ENCODE assay signal across 26 mouse cellular contexts in genomic region chr10:89791870-89792269, GRCm38 (mm10). TPM values are rescaled to one million over a fixed set of nuclear protein-coding genes. Genes with fewer than 3 reads are reported as not detected.
DNase-seq lines count a peak whose midpoint lies in the region; ATAC-seq lines count a peak whose summit lies in the region.
"Had no signal": no experiment of that assay in that cellular context is flagged by ENCODE, and none has a peak within 500 bp of the region (broad histone marks: within the 10 kb centered on the region; RNA-seq: fewer than 3 reads in every experiment).

No protein-coding gene starts in this region.

- H3K4me3 ChIP-seq in liver, embryonic 16.5 days (ENCODE audit: low read depth, low read length) = no peak overlapping the region
- no peak overlapping the region for H3K4me3 ChIP-seq in kidney, embryonic 14.5 days (ENCODE audit: low read length)
- H3K4me3 ChIP-seq: forebrain, embryonic 10.5 days; hindbrain, embryonic 13.5 days; limb, embryonic 13.5 days; midbrain, embryonic 10.5 days; stomach, embryonic 15.5 days had no signal

- H3K4me1 ChIP-seq in liver, embryonic 16.5 days (ENCODE audit: control insufficient read depth, low read depth, low read length) = no peaks in the 10 kb centered on the region
- no peaks in the 10 kb centered on the region for H3K4me1 ChIP-seq in kidney, embryonic 14.5 days (ENCODE audit: control insufficient read depth, insufficient read depth, low read length)
- H3K4me1 ChIP-seq: forebrain, embryonic 10.5 days; hindbrain, embryonic 13.5 days; limb, embryonic 13.5 days; midbrain, embryonic 10.5 days; stomach, embryonic 15.5 days had no signal

- peak; percentile 99 for DNase-seq in 416B (ENCODE audit: low read depth)
- peak; percentile 53 for DNase-seq in c-Kit-positive CD71-negative TER-119-negative erythroid progenitor cells, embryonic 14.5 days (ENCODE audit: low read depth)
- peak; percentile 17 for DNase-seq in liver
- DNase-seq in gastrocnemius, postnatal 4 days (ENCODE audit: low spot score in 2 of 2) = no peak
- no peak for DNase-seq in cerebellum, postnatal 14 days
- DNase-seq: adrenal gland, adult 8-10 months; B cell, adult 2 months; cerebellum, adult 8-10 months; heart, adult 18-20 months; kidney, adult 11 months; layer of hippocampus, postnatal 36 days; lung, embryonic 14.5 days; right cerebral cortex, adult 18-20 months; right cerebral cortex, postnatal 4 days; thymus, postnatal 25 days had no signal

- H3K9ac ChIP-seq in liver, embryonic 16.5 days (ENCODE audit: low read depth, low read length) = no peak overlapping the region
- no peak overlapping the region for H3K9ac ChIP-seq in kidney, embryonic 14.5 days (ENCODE audit: low read depth, low read length)
- H3K9ac ChIP-seq: hindbrain, embryonic 13.5 days; limb, embryonic 13.5 days; lung, embryonic 14.5 days; stomach, embryonic 15.5 days had no signal

- H3K9me3 ChIP-seq in liver, embryonic 16.5 days (replicated peaks; ENCODE audit: control insufficient read depth, low read length) = no peaks in the 10 kb centered on the region
- no peaks in the 10 kb centered on the region for H3K9me3 ChIP-seq in kidney, embryonic 14.5 days (ENCODE audit: control insufficient read depth, low read length)
- H3K9me3 ChIP-seq: forebrain, embryonic 10.5 days; G1E; hindbrain, embryonic 13.5 days; limb, embryonic 13.5 days; midbrain, embryonic 10.5 days; stomach, embryonic 15.5 days had no signal

- ATAC-seq in liver, embryonic 16.5 days (ENCODE audit: low read depth) = peak; percentile 56
- ATAC-seq in kidney, embryonic 14.5 days (ENCODE audit: low FRiP score, low TSS enrichment) = no peak
- ATAC-seq: activated CD4-positive, CD25-positive, alpha-beta regulatory T cell, adult 4 months had no signal

- no peaks in the 10 kb centered on the region for H3K36me3 ChIP-seq in liver, embryonic 16.5 days (ENCODE audit: control insufficient read depth, insufficient read depth)
- H3K36me3 ChIP-seq in kidney, embryonic 14.5 days (ENCODE audit: control insufficient read depth, insufficient read depth, low read length) = peaks cover 13% of the 10 kb centered on the region; the same call in 1 of the 2 replicates

- no peak overlapping the region for H3K4me2 ChIP-seq in liver, embryonic 16.5 days (ENCODE audit: low read depth, low read length)
- H3K4me2 ChIP-seq in kidney, embryonic 14.5 days (replicated peaks; ENCODE audit: low read depth, low read length) = no peak overlapping the region
- H3K4me2 ChIP-seq: hindbrain, embryonic 13.5 days; limb, embryonic 13.5 days; lung, embryonic 14.5 days; stomach, embryonic 15.5 days had no signal

- H3K27ac ChIP-seq in liver, embryonic 16.5 days (ENCODE audit: low read length) = no peak overlapping the region
- no peak overlapping the region for H3K27ac ChIP-seq in kidney, embryonic 14.5 days (ENCODE audit: low read depth, low read length)
- H3K27ac ChIP-seq: forebrain, embryonic 10.5 days; hindbrain, embryonic 13.5 days; kidney, postnatal 0 days; limb, embryonic 13.5 days; midbrain, embryonic 10.5 days; stomach, embryonic 15.5 days had no signal

- H3K27me3 ChIP-seq in liver, embryonic 16.5 days (ENCODE audit: control insufficient read depth, insufficient read depth, low read depth, low read length) = no peaks in the 10 kb centered on the region
- no peaks in the 10 kb centered on the region for H3K27me3 ChIP-seq in kidney, embryonic 14.5 days (ENCODE audit: control insufficient read depth, insufficient read depth, low read length)
- H3K27me3 ChIP-seq: CH12.LX; hindbrain, embryonic 13.5 days; limb, embryonic 13.5 days; stomach, embryonic 15.5 days had no signal

- WGBS in liver, embryonic 16.5 days (ENCODE audit: insufficient replicate concordance) = 30% methylated on average over 4 of the region's 4 CpGs
- 92% methylated on average over 4 of the region's 4 CpGs for WGBS in kidney, embryonic 14.5 days

RNA-seq across cellular contexts. Expression of gene Uhrf1bp1l, which starts 47.1 kb away (rescaled TPM):
- 12.6 and 13.7 TPM in 2 replicates for polyA plus RNA-seq in liver, embryonic 16.5 days (2015; fragmentation: Nextera tagmentation; extraction: Ambion mirVana)
- polyA plus RNA-seq in kidney, embryonic 14.5 days (2014; fragmentation: Nextera tagmentation; extraction: Ambion mirVana) = 22.9 and 38.0 TPM in 2 replicates
- total RNA-seq in gastrocnemius, postnatal 4 days (2021) = 10 to 100 TPM; 11.5 to 17.9 TPM

RNA-seq across cellular contexts. Expression of gene Actr6, which starts 59.8 kb away (rescaled TPM):
- polyA plus RNA-seq in liver, embryonic 16.5 days (2015; fragmentation: Nextera tagmentation; extraction: Ambion mirVana) = 12.0 and 14.3 TPM in 2 replicates
- polyA plus RNA-seq in kidney, embryonic 14.5 days (2014; fragmentation: Nextera tagmentation; extraction: Ambion mirVana) = 36.3 and 48.7 TPM in 2 replicates
- total RNA-seq in gastrocnemius, postnatal 4 days (2021) = 1 to 10 TPM; 6.9 to 8.0 TPM

Comparison
In these comparisons a context has a peak if more than half of its experiments do, and no peak if none do; other contexts are left out.
1. DNase-seq: peak in 416B (single experiment), c-Kit-positive CD71-negative TER-119-negative erythroid progenitor cells, embryonic 14.5 days (single experiment) and liver (single experiment); none in gastrocnemius, postnatal 4 days (0 of 2) and cerebellum, postnatal 14 days (0 of 2).